Mouse (Mus musculus): ENCODE data around the gene Wdr73. TPM values are rescaled to one million over a fixed set of nuclear protein-coding genes. Genes with fewer than 3 reads are reported as not detected.

The Wdr73 gene
- polyA plus RNA-seq, 1 experiment from 2014 or later = 32.2 TPM

GRCm38 (mm10) chr7:80897721-80898120 lies 3.3 kb downstream of the Wdr73 start:
- ATAC-seq (ENCODE audit: low read depth) = no peak
- Histone ChIP-seq H3K9me3 (ENCODE audit: control insufficient read depth, low read length) (no peaks in the 10 kb centered on the region), H3K4me2 (ENCODE audit: low read depth, low read length) (no peak overlapping the region), H3K4me1 (replicated peaks; ENCODE audit: control insufficient read depth, insufficient read depth, low read length) (peaks cover 12% of the 10 kb centered on the region), H3K9ac (ENCODE audit: low read length) (no peak overlapping the region), H3K27me3 (ENCODE audit: control insufficient read depth, insufficient read depth, low read depth, low read length) (no peaks in the 10 kb centered on the region), H3K36me3 (ENCODE audit: control insufficient read depth, insufficient read depth, low read length) (peaks cover 16% of the 10 kb centered on the region), H3K4me3 (ENCODE audit: low read length) (no peak overlapping the region), H3K27ac (ENCODE audit: low read length) (no peak overlapping the region)
- 94% methylated on average over 4 of the region's 4 CpGs for WGBS

- Histone ChIP-seq H3K27me3 (ENCODE audit: control insufficient read depth, insufficient read depth, low read depth, low read length) (no peaks in the 10 kb centered on the region), H3K27ac (ENCODE audit: low read length) (no peak overlapping the region), H3K4me3 (ENCODE audit: low read length) (no peak overlapping the region), H3K4me2 (ENCODE audit: low read depth, low read length) (no peak overlapping the region), H3K4me1 (replicated peaks; ENCODE audit: control insufficient read depth, insufficient read depth, low read length) (peaks cover 12% of the 10 kb centered on the region), H3K9me3 (ENCODE audit: control insufficient read depth, low read length) (no peaks in the 10 kb centered on the region), H3K36me3 (ENCODE audit: control insufficient read depth, insufficient read depth, low read length) (peaks cover 21% of the 10 kb centered on the region), H3K9ac (ENCODE audit: low read length) (no peak overlapping the region)
- 87% methylated on average over 7 of the region's 7 CpGs for WGBS
- no peak for ATAC-seq (ENCODE audit: low read depth)
These were observed 3.9 kb downstream of the Wdr73 start for GRCm38 (mm10) chr7:80897134-80897533.

- H3K36me3 ChIP-seq (ENCODE audit: control insufficient read depth, insufficient read depth, low read length) = peaks cover 33% of the 10 kb centered on the region
- H3K27ac ChIP-seq (ENCODE audit: low read length) = no peak overlapping the region
- no peaks in the 10 kb centered on the region for H3K27me3 ChIP-seq (ENCODE audit: control insufficient read depth, insufficient read depth, low read depth, low read length)
- no peak overlapping the region for H3K4me3 ChIP-seq (ENCODE audit: low read length)
- no peak overlapping the region for H3K4me2 ChIP-seq (ENCODE audit: low read depth, low read length)
- no peak for ATAC-seq (ENCODE audit: low read depth)
- WGBS = 93% methylated on average over 14 of the region's 14 CpGs
- no peaks in the 10 kb centered on the region for H3K9me3 ChIP-seq (ENCODE audit: control insufficient read depth, low read length)
- H3K9ac ChIP-seq (ENCODE audit: low read length) = no peak overlapping the region
- H3K4me1 ChIP-seq (replicated peaks; ENCODE audit: control insufficient read depth, insufficient read depth, low read length) = peaks cover 2% of the 10 kb centered on the region
These were observed 6.1 kb downstream of the Wdr73 start for GRCm38 (mm10) chr7:80894815-80895519.

- Histone ChIP-seq H3K4me1 (replicated peaks; ENCODE audit: control insufficient read depth, insufficient read depth, low read length) (peaks cover 1% of the 10 kb centered on the region; the same call in 1 of the 2 replicates), H3K36me3 (ENCODE audit: control insufficient read depth, insufficient read depth, low read length) (peaks cover 34% of the 10 kb centered on the region), H3K27ac (ENCODE audit: low read length) (0 out of 2 replicates have a peak overlapping the region, but pooled peaks have one; percentile 28), H3K4me2 (ENCODE audit: low read depth, low read length) (no peak overlapping the region), H3K27me3 (ENCODE audit: control insufficient read depth, insufficient read depth, low read depth, low read length) (no peaks in the 10 kb centered on the region), H3K4me3 (ENCODE audit: low read length) (no peak overlapping the region), H3K9ac (ENCODE audit: low read length) (no peak overlapping the region), H3K9me3 (ENCODE audit: control insufficient read depth, low read length) (no peaks in the 10 kb centered on the region)
- WGBS = 77% methylated on average over 7 of the region's 7 CpGs
- ATAC-seq (ENCODE audit: low read depth) = no peak
These were observed 6.9 kb downstream of the Wdr73 start for GRCm38 (mm10) chr7:80894196-80894595.

- H3K36me3 ChIP-seq (ENCODE audit: control insufficient read depth, insufficient read depth, low read length) = peaks cover 34% of the 10 kb centered on the region
- H3K4me1 ChIP-seq (replicated peaks; ENCODE audit: control insufficient read depth, insufficient read depth, low read length) = peaks cover 4% of the 10 kb centered on the region; the same call in 1 of the 2 replicates
- H3K4me3 ChIP-seq (ENCODE audit: low read length) = no peak overlapping the region
- H3K4me2 ChIP-seq (ENCODE audit: low read depth, low read length) = no peak overlapping the region
- no peaks in the 10 kb centered on the region for H3K9me3 ChIP-seq (ENCODE audit: control insufficient read depth, low read length)
- 0 out of 2 replicates have a peak overlapping the region, but pooled peaks have one; percentile 28 for H3K27ac ChIP-seq (ENCODE audit: low read length)
- no peaks in the 10 kb centered on the region for H3K27me3 ChIP-seq (ENCODE audit: control insufficient read depth, insufficient read depth, low read depth, low read length)
- peak; percentile 48 for ATAC-seq (ENCODE audit: low read depth)
- no peak overlapping the region for H3K9ac ChIP-seq (ENCODE audit: low read length)
- WGBS = 62% methylated on average over 6 of the region's 6 CpGs
These were observed 7.3 kb downstream of the Wdr73 start for GRCm38 (mm10) chr7:80893753-80894129.

GRCm38 (mm10) chr7:80893086-80893752 lies 7.8 kb downstream of the Wdr73 start:
- Histone ChIP-seq H3K27ac (ENCODE audit: low read length) (no peak overlapping the region), H3K9ac (ENCODE audit: low read length) (no peak overlapping the region), H3K36me3 (ENCODE audit: control insufficient read depth, insufficient read depth, low read length) (peaks cover 34% of the 10 kb centered on the region), H3K4me2 (ENCODE audit: low read depth, low read length) (no peak overlapping the region), H3K4me1 (replicated peaks; ENCODE audit: control insufficient read depth, insufficient read depth, low read length) (peaks cover 4% of the 10 kb centered on the region; the same call in 1 of the 2 replicates), H3K9me3 (ENCODE audit: control insufficient read depth, low read length) (no peaks in the 10 kb centered on the region), H3K4me3 (ENCODE audit: low read length) (no peak overlapping the region), H3K27me3 (ENCODE audit: control insufficient read depth, insufficient read depth, low read depth, low read length) (no peaks in the 10 kb centered on the region)
- no peak for ATAC-seq (ENCODE audit: low read depth)
- 90% methylated on average over 15 of the region's 15 CpGs for WGBS

GRCm38 (mm10) chr7:80889841-80890241 lies 11.2 kb downstream of the Wdr73 start:
- WGBS = 66% methylated on average over 13 of the region's 13 CpGs
- H3K36me3 ChIP-seq (ENCODE audit: control insufficient read depth, insufficient read depth, low read length) = peaks cover 26% of the 10 kb centered on the region

GRCm38 (mm10) chr7:80889021-80889511 lies 12.0 kb downstream of the Wdr73 start:
- no peak overlapping the region for H3K4me3 ChIP-seq (ENCODE audit: low read length)
- H3K9ac ChIP-seq (ENCODE audit: low read length) = no peak overlapping the region
- 0 out of 2 replicates have a peak overlapping the region, but pooled peaks have one; percentile 21 for H3K27ac ChIP-seq (ENCODE audit: low read length)
- no peaks in the 10 kb centered on the region for H3K9me3 ChIP-seq (ENCODE audit: control insufficient read depth, low read length)
- H3K4me1 ChIP-seq (replicated peaks; ENCODE audit: control insufficient read depth, insufficient read depth, low read length) = peaks cover 4% of the 10 kb centered on the region; the same call in 1 of the 2 replicates
- WGBS = 45% methylated on average over 9 of the region's 9 CpGs
- no peak overlapping the region for H3K4me2 ChIP-seq (ENCODE audit: low read depth, low read length)
- H3K27me3 ChIP-seq (ENCODE audit: control insufficient read depth, insufficient read depth, low read depth, low read length) = no peaks in the 10 kb centered on the region
- peak; percentile 81 for ATAC-seq (ENCODE audit: low read depth)
- peaks cover 26% of the 10 kb centered on the region for H3K36me3 ChIP-seq (ENCODE audit: control insufficient read depth, insufficient read depth, low read length)

More at GRCm38 (mm10) chr7:80889841-80890241, 11.2 kb downstream of the Wdr73 start:
- Histone ChIP-seq H3K9ac (ENCODE audit: low read length) (0 out of 2 replicates have a peak overlapping the region, but pooled peaks have one; percentile 6), H3K4me3 (ENCODE audit: low read length) (no peak overlapping the region), H3K27ac (ENCODE audit: low read length) (no peak overlapping the region), H3K4me2 (ENCODE audit: low read depth, low read length) (no peak overlapping the region), H3K4me1 (replicated peaks; ENCODE audit: control insufficient read depth, insufficient read depth, low read length) (peaks cover 4% of the 10 kb centered on the region; the same call in 1 of the 2 replicates), H3K9me3 (ENCODE audit: control insufficient read depth, low read length) (no peaks in the 10 kb centered on the region), H3K27me3 (ENCODE audit: control insufficient read depth, insufficient read depth, low read depth, low read length) (no peaks in the 10 kb centered on the region)
- ATAC-seq (ENCODE audit: low read depth) = no peak; the same call in 1 of the 2 replicates

- H3K4me1 ChIP-seq (replicated peaks; ENCODE audit: control insufficient read depth, insufficient read depth, low read length) = peaks cover 4% of the 10 kb centered on the region; the same call in 1 of the 2 replicates
- H3K27ac ChIP-seq (ENCODE audit: low read length) = no peak overlapping the region
- ATAC-seq (ENCODE audit: low read depth) = no peak
- no peak overlapping the region for H3K4me2 ChIP-seq (ENCODE audit: low read depth, low read length)
- no peak overlapping the region for H3K9ac ChIP-seq (ENCODE audit: low read length)
- peaks cover 26% of the 10 kb centered on the region for H3K36me3 ChIP-seq (ENCODE audit: control insufficient read depth, insufficient read depth, low read length)
- H3K9me3 ChIP-seq (ENCODE audit: control insufficient read depth, low read length) = no peaks in the 10 kb centered on the region
- H3K4me3 ChIP-seq (ENCODE audit: low read length) = no peak overlapping the region
- WGBS = 61% methylated on average over 7 of the region's 7 CpGs
- no peaks in the 10 kb centered on the region for H3K27me3 ChIP-seq (ENCODE audit: control insufficient read depth, insufficient read depth, low read depth, low read length)
These were observed 12.5 kb downstream of the Wdr73 start for GRCm38 (mm10) chr7:80888595-80888994.
